Mouse (Mus musculus): Measurements from ENCODE around the gene Glyr1.

GRCm38 (mm10) chr16:5050251-5051110 lies 818 bp upstream of the Glyr1 start:
- no peak for TF ChIP-seq GATA1 (IDR thresholded peaks at IDR 0.05; ENCODE audit: borderline replicate concordance, low read length)
- TF ChIP-seq FLI1 (IDR thresholded peaks at IDR 0.05; ENCODE audit: low read length) = no peak

Data from megakaryocyte, embryonic 14.5 days (primary cell).